Mouse (Mus musculus) gastrocnemius, postnatal 4 days (tissue): Measurements from ENCODE around the gene AL607142.1. TPM values are rescaled to one million over a fixed set of nuclear protein-coding genes. Genes with fewer than 3 reads are reported as not detected.

Source experiments
- DNase-seq, 2 experiments: peaks; one replicate each; pipeline ENCODE4 v3.0.0; 2021 to 2022; ENCODE audit warnings: low spot score in 2 of 2, mixed read lengths in 2 of 2
- total RNA-seq, 2 experiments: library from RNA; stranded (reverse); gene quantifications; 2 replicates each; pipeline ENCODE4 v1.2.3; 2021

AL607142.1 gene
- total RNA-seq, 2 experiments from 2014 or later: not detected

GRCm38 (mm10) chr4:120096935-120097334 lies 32.1 kb downstream of the AL607142.1 start:
- no peak for DNase-seq

GRCm38 (mm10) chr4:120101186-120101585 lies 36.4 kb downstream of the AL607142.1 start:
- DNase-seq: no peak

- DNase-seq: peak; percentile 58 to 68
Observed at GRCm38 (mm10) chr4:120104599-120104998, 39.8 kb downstream of the AL607142.1 start.

GRCm38 (mm10) chr4:120106362-120106761 lies 41.6 kb downstream of the AL607142.1 start:
- DNase-seq: no peak

- no peak for DNase-seq
Observed at GRCm38 (mm10) chr4:120107787-120108186, 43.0 kb downstream of the AL607142.1 start.

GRCm38 (mm10) chr4:120115516-120115915 lies 50.7 kb downstream of the AL607142.1 start:
- DNase-seq: no peak

GRCm38 (mm10) chr4:120116312-120116711 lies 51.5 kb downstream of the AL607142.1 start:
- no peak for DNase-seq

- peak in 1 of 2 experiments; percentile 60 for DNase-seq
Observed at GRCm38 (mm10) chr4:120120276-120120675, 55.5 kb downstream of the AL607142.1 start.

GRCm38 (mm10) chr4:120124656-120125055 lies 59.9 kb downstream of the AL607142.1 start:
- DNase-seq: no peak

- peak in 1 of 2 experiments; percentile 43 for DNase-seq
Observed at GRCm38 (mm10) chr4:120126047-120126446, 61.3 kb downstream of the AL607142.1 start.

GRCm38 (mm10) chr4:120127333-120127732 lies 62.5 kb downstream of the AL607142.1 start:
- DNase-seq: no peak

GRCm38 (mm10) chr4:120128033-120128432 lies 63.2 kb downstream of the AL607142.1 start:
- peak in 1 of 2 experiments; percentile 52 for DNase-seq

GRCm38 (mm10) chr4:120129233-120129885 lies 64.6 kb downstream of the AL607142.1 start:
- DNase-seq: no peak

- no peak for DNase-seq
Observed at GRCm38 (mm10) chr4:120130926-120131325, 66.1 kb downstream of the AL607142.1 start.

- peak; percentile 45 to 65 for DNase-seq
Observed at GRCm38 (mm10) chr4:120131441-120132220, 66.8 kb downstream of the AL607142.1 start.

- DNase-seq: no peak
Observed at GRCm38 (mm10) chr4:120134223-120134622, 69.4 kb downstream of the AL607142.1 start.

GRCm38 (mm10) chr4:120141810-120142209 lies 77.0 kb downstream of the AL607142.1 start:
- no peak for DNase-seq

GRCm38 (mm10) chr4:120142905-120143304 lies 78.1 kb downstream of the AL607142.1 start:
- DNase-seq: no peak
